Mouse (Mus musculus) erythroblast, embryonic 14.5 days (primary cell): Measurements from ENCODE around the gene Ctnnb1.

ENCODE experiments used
- GATA1 ChIP-seq: IDR thresholded peaks from 2 replicates; pipeline ENCODE4 v1.6.1; 2012; ENCODE audit warnings: low read length, inconsistent platforms, mixed read lengths
- TAL1 ChIP-seq: IDR thresholded peaks from 3 replicates; pipeline ENCODE4 v1.6.1; 2012; ENCODE audit warnings: low read length, inconsistent platforms, mixed read lengths

GRCm38 (mm10) chr9:120985524-120985923, 56.5 kb downstream of the Ctnnb1 start:
- TF ChIP-seq TAL1 (no peak), GATA1 (no peak)
